Mouse (Mus musculus) ES-Bruce4 (cell line): ENCODE results near the gene Cypt14. TPM values are rescaled to one million over a fixed set of nuclear protein-coding genes. Genes with fewer than 3 reads are reported as not detected.
"Not testable (repeated sequence)": the region's sequence is repeated elsewhere in the genome, so short reads cannot be mapped to it uniquely, and the experiment has no call there.

Experiments
- H3K27ac ChIP-seq: 2 replicates; pipeline ENCODE4 v1.5.1; 2012; ENCODE audit warnings: low read length, inconsistent platforms; ENCODE audit not compliant: insufficient read depth
- H3K27me3 ChIP-seq: 2 replicates; pipeline ENCODE4 v1.6.1; 2012; ENCODE audit warnings: mild to moderate bottlenecking, low read length, inconsistent platforms; ENCODE audit not compliant: control insufficient read depth, poor library complexity, insufficient read depth, severe bottlenecking
- H3K36me3 ChIP-seq: 2 replicates; pipeline ENCODE4 v1.6.1; 2012; ENCODE audit warnings: inconsistent platforms, mild to moderate bottlenecking, low read length, moderate library complexity; ENCODE audit not compliant: control insufficient read depth, poor library complexity, insufficient read depth, severe bottlenecking
- H3K4me1 ChIP-seq: one replicate; pipeline ENCODE4 v1.8.1; 2011; ENCODE audit warnings: low read length; ENCODE audit not compliant: control insufficient read depth, insufficient read depth
- H3K4me3 ChIP-seq: 2 replicates; pipeline ENCODE4 v1.5.1; 2011; ENCODE audit warnings: low read depth, mild to moderate bottlenecking, low read length
- H3K9ac ChIP-seq: 2 replicates; pipeline ENCODE4 v1.6.1; 2012; ENCODE audit warnings: low read depth, mild to moderate bottlenecking, inconsistent platforms; ENCODE audit not compliant: poor library complexity, severe bottlenecking
- H3K9me3 ChIP-seq: replicated peaks from 2 replicates; pipeline ENCODE4 v1.6.1; 2012; ENCODE audit warnings: mild to moderate bottlenecking, low read length, inconsistent platforms; ENCODE audit not compliant: control insufficient read depth, poor library complexity, insufficient read depth, severe bottlenecking
- polyA plus RNA-seq: library from polyadenylated mRNA; stranded (reverse); fragments of >200 nt; gene quantifications from 2 replicates; pipeline ENCODE4 v1.2.4, GENCODE M21; 2011; ENCODE audit warnings: low read depth; ENCODE audit not compliant: missing spikeins, insufficient read depth, insufficient read length

Cypt14 gene
- not detected in 2 replicates for polyA plus RNA-seq

DNA sequence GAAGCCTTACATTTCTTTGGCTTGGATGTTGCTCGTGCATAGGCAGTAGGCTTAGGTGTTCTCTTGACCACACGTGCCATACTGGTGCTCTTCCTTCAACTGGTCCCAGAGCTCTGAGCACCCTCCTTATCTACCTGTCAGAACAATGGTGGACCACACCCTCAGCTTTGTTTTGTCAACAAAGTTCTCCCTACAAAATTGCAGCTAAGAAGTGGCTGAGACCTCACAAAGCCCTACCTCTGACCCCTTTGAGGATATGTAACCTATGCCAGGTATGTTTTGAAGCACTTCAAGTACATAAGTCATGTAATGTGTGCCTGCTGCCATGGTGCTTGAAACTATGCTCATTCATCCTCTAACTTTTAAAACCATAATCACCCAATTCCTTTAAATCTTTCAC is at the start of gene Cypt14:
Gene Cypt14, minus strand, starts transcription at position 101 of the 400 bp plus-strand sequence.
- not testable (repeated sequence) for H3K4me1 ChIP-seq, H3K9me3 ChIP-seq, H3K27ac ChIP-seq, H3K4me3 ChIP-seq, H3K36me3 ChIP-seq, H3K27me3 ChIP-seq, H3K9ac ChIP-seq
